Mouse (Mus musculus) lung, postnatal 0 days (tissue): ENCODE measurements around the gene Ap5b1.

ENCODE experiments used
- CTCF ChIP-seq: IDR thresholded peaks from 2 replicates; pipeline ENCODE4 v1.5.1; 2016; ENCODE audit warnings: antibody characterized with exemption, mild to moderate bottlenecking
- EP300 ChIP-seq: IDR thresholded peaks from 2 replicates; pipeline ENCODE4 v1.6.1; 2016; ENCODE audit warnings: antibody characterized with exemption, mild to moderate bottlenecking, control low read depth

DNA sequence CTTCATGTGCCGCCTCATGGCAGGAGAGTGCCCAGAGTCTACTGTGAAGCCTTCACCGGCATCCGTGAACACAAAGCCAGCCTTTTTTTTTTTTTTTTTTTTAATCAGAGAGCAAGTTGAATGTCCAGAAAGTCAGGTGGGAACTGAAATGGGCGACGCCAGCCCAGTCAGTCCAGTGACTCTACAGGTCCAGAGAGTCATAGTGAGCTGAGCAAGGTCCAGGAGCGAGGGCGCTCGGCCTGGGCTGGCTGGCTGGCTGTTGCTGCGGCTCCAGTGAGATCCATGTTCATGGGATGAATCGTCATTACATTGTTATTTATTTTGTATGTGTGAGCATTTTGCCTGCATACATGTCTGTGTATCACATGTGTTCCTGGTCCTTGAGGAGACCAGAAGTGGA, 5.0 kb upstream of the Ap5b1 start:
- no peak for TF ChIP-seq EP300
- TF ChIP-seq CTCF: no peak
